Mouse (Mus musculus): ENCODE data around the gene Abcb6.

The Abcb6 gene

DNA sequence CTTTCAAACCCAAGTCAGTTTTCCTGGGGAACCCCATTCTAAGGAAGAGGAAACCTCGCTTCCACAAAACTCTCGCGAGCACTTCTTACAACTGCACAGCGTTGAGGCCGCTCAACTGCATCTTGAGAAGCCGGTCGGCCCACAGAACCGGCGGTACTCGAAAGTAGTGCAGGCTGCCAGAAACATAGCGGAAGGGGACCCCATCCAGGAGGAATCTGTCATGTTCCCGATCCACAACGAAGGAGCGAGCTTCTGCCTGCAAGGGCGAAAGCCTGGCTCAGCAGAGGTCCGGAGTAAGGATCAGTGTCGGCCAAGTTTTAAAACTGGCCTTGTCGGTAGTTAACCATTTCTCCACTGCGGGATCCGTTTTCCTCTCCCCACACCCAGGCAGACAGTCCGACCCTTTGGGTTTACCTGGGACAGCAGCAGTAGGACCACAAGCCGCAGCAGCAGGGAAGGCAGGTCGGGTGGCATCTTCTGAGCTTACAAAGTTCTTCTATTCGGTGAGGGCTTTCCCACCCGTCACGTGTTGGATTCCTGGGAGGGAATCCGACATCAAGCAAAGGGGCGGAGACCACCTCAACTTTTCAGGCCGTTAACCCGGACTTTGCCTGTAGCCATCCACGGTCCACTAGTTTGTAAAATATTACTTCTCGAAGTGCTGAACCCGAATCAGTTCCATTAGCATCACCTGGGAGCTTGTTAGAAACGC is 28.9 kb upstream of the Abcb6 start:
- in situ Hi-C loops (cut with MboI; ENCODE audit: low sequenced_read_pairs): no loop called here

DNA sequence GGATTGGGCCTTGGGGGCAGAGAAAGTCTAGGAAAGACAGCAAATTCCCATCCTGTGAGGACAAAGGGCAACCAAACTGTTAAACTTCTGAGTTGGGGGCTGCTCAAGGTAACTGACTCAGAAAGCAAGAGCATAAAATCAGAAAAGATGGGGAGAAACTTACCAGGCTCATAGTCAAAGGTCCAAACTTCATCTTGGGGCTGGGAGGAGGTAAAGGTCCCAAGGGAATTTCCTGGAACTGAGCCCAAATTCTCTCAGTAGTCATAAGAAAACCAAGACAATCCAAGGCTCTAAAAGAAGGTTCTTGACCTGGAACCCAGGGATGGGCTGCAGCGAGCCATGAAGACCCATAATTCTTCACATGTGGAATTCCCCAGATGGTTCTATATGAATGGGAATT is 21.0 kb upstream of the Abcb6 start:
- in situ Hi-C loops (cut with MboI; ENCODE audit: low sequenced_read_pairs): no loop called here

DNA sequence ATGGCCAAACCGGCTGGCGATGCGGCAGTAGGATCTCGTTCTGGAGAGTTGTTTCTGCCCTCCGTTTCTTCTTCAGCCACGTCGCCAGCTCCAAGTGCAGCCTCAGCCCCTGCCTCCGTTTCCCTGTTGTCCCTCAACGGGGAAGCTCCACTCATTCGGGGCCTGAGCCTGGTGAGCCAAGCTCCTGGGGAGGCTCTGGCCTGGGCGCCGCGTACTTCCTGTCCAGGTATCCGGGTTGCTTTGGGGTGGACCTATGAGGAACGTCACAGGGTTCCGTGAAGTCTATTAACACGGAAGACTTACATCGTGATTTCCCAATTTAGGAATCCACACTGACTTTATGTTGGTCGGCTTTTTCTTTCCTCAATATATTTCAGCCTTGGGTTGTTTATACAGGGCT is 12.3 kb upstream of the Abcb6 start:
- in situ Hi-C loops (cut with MboI; ENCODE audit: low sequenced_read_pairs): no loop called here

GRCm38 (mm10) chr1:75191622-75192402 is 11.6 kb upstream of the Abcb6 start, which contains the start of the genes Ankzf1 and Atg9a:
Gene Ankzf1, plus strand, starts transcription at chr1:75192151.
Gene Atg9a, minus strand, starts transcription at chr1:75192196.
- in situ Hi-C loops (cut with MboI; ENCODE audit: low sequenced_read_pairs): no loop called here

- in situ Hi-C loops (cut with MboI; ENCODE audit: low sequenced_read_pairs): no loop called here
These were observed 11.0 kb upstream of the Abcb6 start for GRCm38 (mm10) chr1:75191258-75191621.

GRCm38 (mm10) chr1:75190577-75190976 is 10.4 kb upstream of the Abcb6 start:
- in situ Hi-C loops (cut with MboI; ENCODE audit: low sequenced_read_pairs): no loop called here

DNA sequence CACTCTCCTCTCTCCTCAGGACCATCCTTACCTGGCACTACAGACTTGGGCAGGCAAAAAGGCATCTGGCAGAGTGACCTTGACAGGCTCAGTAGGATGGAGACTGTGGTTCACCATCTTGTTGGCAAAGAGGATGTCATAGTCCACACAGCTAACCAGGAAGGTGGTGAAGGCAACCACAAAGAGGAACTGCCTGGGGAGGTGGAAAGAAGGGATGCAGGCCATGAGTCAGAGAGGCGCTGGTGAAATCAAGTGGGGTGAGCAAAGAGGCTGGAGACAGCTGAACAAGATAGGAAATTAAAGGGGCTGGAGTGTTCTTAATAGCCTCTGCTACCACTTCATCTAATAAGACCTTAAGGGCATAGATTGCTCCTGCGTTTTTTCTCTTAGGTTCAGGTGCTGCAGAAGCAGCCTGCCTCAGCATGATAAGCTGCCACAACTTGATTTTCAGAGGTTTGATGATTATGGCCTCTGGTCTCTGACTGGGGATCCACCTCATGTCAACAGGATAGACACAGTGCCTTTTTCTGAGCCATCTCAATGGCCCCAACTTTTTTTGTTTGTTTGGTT is 7.8 kb upstream of the Abcb6 start:
- in situ Hi-C loops (cut with MboI; ENCODE audit: low sequenced_read_pairs): no loop called here

GRCm38 (mm10) chr1:75187126-75187525 is 6.9 kb upstream of the Abcb6 start:
- in situ Hi-C loops (cut with MboI; ENCODE audit: low sequenced_read_pairs): no loop called here

- in situ Hi-C loops (cut with MboI; ENCODE audit: low sequenced_read_pairs): no loop called here
These were observed 5.3 kb upstream of the Abcb6 start for GRCm38 (mm10) chr1:75185495-75185894.

- in situ Hi-C loops (cut with MboI; ENCODE audit: low sequenced_read_pairs): no loop called here
These were observed 2.0 kb upstream of the Abcb6 start for GRCm38 (mm10) chr1:75182160-75182559.

GRCm38 (mm10) chr1:75181377-75181870 is 1.2 kb upstream of the Abcb6 start:
- in situ Hi-C loops (cut with MboI; ENCODE audit: low sequenced_read_pairs): no loop called here

DNA sequence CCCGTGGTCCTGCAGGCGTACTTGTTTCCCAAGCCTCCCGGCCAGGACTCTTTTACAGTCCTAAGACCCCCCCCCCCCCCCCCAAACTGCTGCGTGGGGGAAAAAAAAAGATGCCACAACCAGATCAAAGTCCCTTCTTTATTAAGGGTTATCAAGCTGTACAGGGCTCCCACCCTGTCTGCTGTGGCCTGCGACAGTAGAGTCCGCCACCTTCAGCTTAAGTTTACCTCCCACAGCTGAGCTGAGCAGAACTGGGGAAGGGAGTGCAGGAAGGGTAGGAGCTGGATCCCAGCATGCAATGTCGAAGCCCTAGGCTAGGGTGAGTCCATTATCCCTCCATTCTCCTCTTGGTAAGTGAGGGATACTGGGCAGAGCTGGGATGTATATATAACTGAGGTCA is 549 bp upstream of the Abcb6 start:
- in situ Hi-C loops (cut with MboI; ENCODE audit: low sequenced_read_pairs): no loop called here

- in situ Hi-C loops (cut with MboI; ENCODE audit: low sequenced_read_pairs): no loop called here
These were observed 673 bp downstream of the Abcb6 start for GRCm38 (mm10) chr1:75179334-75180104.

DNA sequence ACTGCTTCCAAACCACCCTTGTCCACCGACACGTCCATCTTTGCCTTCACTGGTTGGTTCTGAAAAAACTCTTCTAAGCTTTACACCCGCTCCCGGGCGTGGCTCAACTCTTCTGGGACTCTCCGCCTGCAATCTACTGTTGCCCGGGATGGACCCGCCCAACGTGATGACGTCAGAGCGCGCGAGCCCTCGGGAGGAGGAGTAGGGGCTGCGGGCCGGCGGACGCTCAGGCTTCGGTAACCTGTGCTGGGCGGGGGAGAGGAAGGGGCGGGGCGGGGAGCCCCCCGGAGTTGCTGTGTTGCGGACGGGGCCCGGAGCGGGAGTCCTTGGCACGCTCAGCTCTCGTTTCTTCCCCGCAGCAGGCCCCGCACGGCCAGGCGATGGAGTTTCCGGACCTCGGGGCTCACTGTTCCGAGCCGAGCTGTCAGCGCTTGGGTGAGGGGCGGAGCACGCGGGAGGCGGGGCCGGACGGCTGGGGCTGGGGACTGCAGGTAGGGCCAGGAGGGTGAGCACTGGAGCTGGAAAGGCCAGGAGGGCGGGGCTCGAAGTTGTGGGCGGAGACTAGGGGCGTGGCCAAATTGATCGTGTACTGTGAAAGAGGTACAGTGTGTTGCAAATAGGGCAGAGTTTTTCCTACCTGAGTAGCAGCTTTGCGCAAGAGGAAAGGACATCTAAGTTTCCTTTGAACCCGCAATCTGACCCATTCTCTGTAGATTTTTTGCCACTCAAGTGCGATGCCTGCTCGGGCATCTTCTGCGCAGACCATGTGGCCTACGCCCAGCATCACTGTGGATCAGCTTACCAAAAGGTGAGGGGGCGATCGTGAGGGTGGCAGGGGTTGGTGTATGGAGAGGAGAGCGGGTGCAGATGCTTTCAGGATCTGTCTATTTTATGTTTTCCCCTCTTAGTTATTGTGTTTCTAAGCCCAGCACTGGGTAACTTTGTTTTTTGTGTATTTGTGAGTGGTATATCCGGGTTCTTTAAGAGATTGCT is 11.4 kb downstream of the Abcb6 start, which contains the start of gene Zfand2b:
Gene Zfand2b (plus strand): TSS at position 175 of the 993 bp plus-strand sequence.
- in situ Hi-C loops (cut with MboI; ENCODE audit: low sequenced_read_pairs): no loop called here

DNA sequence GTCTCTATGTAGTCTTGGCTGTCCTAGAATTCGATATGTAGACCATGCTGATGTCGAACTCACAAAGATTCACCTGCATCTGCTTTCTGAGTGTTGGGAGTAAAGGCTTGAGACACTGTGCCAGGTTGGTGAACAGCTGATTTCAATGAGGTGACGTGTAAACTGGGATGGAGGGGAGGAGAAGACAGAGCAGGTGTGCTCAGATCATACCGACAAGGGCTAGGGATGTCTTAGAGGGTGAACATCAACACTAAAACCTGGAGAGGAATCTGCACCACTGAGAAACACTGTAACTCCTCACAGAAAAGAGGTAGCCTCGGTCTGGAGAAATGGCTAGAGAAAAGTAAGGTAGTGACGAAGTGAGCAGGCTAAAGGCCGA is 12.1 kb downstream of the Abcb6 start:
- in situ Hi-C loops (cut with MboI; ENCODE audit: low sequenced_read_pairs): no loop called here

- in situ Hi-C loops (cut with MboI; ENCODE audit: low sequenced_read_pairs): no loop called here
These were observed 20.0 kb downstream of the Abcb6 start for GRCm38 (mm10) chr1:75160256-75160617.

- in situ Hi-C loops (cut with MboI; ENCODE audit: low sequenced_read_pairs): no loop called here
These were observed 20.5 kb downstream of the Abcb6 start for GRCm38 (mm10) chr1:75159540-75160255.

GRCm38 (mm10) chr1:75158990-75159389 is 21.2 kb downstream of the Abcb6 start:
- in situ Hi-C loops (cut with MboI; ENCODE audit: low sequenced_read_pairs): no loop called here

GRCm38 (mm10) chr1:75155837-75156236 is 24.4 kb downstream of the Abcb6 start:
- in situ Hi-C loops (cut with MboI; ENCODE audit: low sequenced_read_pairs): no loop called here

Data from CH12F3 (cell line).